Mouse (Mus musculus): ENCODE data around the gene Ddx39b. TPM values are rescaled to one million over a fixed set of nuclear protein-coding genes. Genes with fewer than 3 reads are reported as not detected.
"Not testable (repeated sequence)": the region's sequence is repeated elsewhere in the genome, so short reads cannot be mapped to it uniquely, and the experiment has no call there.

Gene Ddx39b
- polyA plus RNA-seq, 1 experiment from 2014 or later: 553 TPM

DNA sequence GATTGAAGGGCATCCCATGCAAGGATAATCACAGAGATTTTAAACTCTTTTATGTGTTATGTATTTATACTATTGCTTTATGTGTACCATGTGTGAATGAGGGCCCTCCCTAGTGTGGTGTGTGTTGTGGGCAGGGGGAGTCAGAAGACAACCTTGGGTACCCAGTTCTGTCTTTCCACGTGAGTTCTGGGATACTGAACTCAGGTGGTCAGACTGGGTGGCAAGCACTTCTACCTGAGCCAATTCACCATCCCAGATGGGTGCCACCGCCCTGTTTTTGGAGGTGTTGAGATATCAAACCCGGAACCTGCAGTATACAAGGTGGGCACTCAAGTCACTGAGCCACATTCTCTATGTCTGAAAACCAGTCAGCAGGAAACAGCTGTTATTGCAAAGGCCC lies 30.7 kb downstream of the Ddx39b start:
- Histone ChIP-seq H3K27ac (ENCODE audit: low read length) (no peak overlapping the region), H3K4me1 (ENCODE audit: insufficient read depth, low read length) (no peaks in the 10 kb centered on the region), H3K36me3 (ENCODE audit: insufficient read depth, low read length) (no peaks in the 10 kb centered on the region), H3K9me3 (ENCODE audit: low read length) (no peaks in the 10 kb centered on the region; the same call in 1 of the 2 replicates), H3K27me3 (ENCODE audit: insufficient read depth, low read length) (peaks cover 11% of the 10 kb centered on the region), H3K4me3 (ENCODE audit: low read length) (no peak overlapping the region), H3K9ac (replicated peaks; ENCODE audit: low read length) (no peak overlapping the region), H3K4me2 (replicated peaks; ENCODE audit: low read depth, low read length) (no peak overlapping the region)
- 75% methylated on average over 3 of the region's 3 CpGs for WGBS
- no peak for ATAC-seq (ENCODE audit: low FRiP score, low TSS enrichment)

DNA sequence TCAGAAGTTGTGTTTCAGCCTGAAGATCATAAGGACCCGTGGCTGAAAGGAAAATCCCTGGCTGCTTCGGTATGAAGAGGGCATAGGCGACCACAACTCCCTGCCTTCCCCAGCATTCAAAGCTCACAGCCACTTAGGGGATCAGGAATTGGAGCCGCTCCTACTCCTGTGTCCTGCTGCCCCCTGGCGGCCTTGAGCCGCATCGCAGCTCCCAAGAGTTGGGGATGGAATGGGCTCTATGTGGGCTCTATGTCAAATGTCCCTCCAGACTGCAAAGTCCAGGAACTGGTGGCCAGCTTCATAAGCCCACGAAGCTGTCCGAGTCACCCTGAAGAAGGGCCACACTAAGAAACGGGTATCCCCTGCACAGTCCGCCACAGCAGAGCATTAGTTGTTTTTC lies 33.2 kb downstream of the Ddx39b start:
- ATAC-seq (ENCODE audit: low FRiP score, low TSS enrichment): peak; percentile 49
- no peak overlapping the region for H3K27ac ChIP-seq (ENCODE audit: low read length)

DNA sequence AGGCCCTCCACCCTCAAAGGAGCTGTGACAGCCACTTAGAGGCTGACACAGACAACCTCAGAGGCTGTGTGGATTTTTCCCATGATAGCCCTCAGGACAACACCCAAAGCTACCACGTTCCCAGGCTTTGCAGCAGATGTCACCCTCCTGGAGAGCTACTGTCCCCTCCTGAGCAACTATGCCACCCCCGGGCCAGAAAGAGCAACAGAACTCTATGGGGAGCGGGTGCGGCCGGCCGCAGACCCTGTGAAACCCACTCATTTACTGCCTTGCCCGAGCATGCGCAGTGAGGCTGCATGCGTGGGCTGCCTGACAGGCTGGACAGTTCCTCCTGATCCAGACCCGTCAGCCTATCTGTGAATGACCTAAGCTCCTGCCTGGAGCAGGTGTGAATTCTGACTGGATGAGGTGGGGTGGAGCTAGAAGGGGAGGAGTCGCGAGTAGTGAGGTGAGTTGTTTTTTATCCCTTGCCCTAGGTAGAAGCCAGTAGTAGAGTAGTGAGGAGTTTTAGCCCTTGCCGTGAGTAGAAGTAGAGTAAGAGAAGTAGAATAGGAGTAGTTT lies 34.8 kb downstream of the Ddx39b start:
- Histone ChIP-seq H3K9me3 (ENCODE audit: low read length) (no peaks in the 10 kb centered on the region; the same call in 1 of the 2 replicates), H3K4me3 (ENCODE audit: low read length) (no peak overlapping the region), H3K27ac (ENCODE audit: low read length) (no peak overlapping the region), H3K36me3 (ENCODE audit: insufficient read depth, low read length) (no peaks in the 10 kb centered on the region), H3K4me1 (ENCODE audit: insufficient read depth, low read length) (no peaks in the 10 kb centered on the region), H3K4me2 (replicated peaks; ENCODE audit: low read depth, low read length) (no peak overlapping the region), H3K27me3 (ENCODE audit: insufficient read depth, low read length) (peaks cover 11% of the 10 kb centered on the region), H3K9ac (replicated peaks; ENCODE audit: low read length) (no peak overlapping the region)
- ATAC-seq (ENCODE audit: low FRiP score, low TSS enrichment): no peak
- 10% methylated on average over 13 of the region's 13 CpGs for WGBS

More for the DNA sequence above, 33.2 kb downstream of the Ddx39b start:
- 7% methylated on average over 11 of the region's 11 CpGs for WGBS
- Histone ChIP-seq H3K4me2 (replicated peaks; ENCODE audit: low read depth, low read length) (no peak overlapping the region), H3K27me3 (ENCODE audit: insufficient read depth, low read length) (peaks cover 11% of the 10 kb centered on the region), H3K9ac (replicated peaks; ENCODE audit: low read length) (no peak overlapping the region), H3K9me3 (ENCODE audit: low read length) (no peaks in the 10 kb centered on the region; the same call in 1 of the 2 replicates), H3K4me3 (ENCODE audit: low read length) (no peak overlapping the region), H3K4me1 (ENCODE audit: insufficient read depth, low read length) (no peaks in the 10 kb centered on the region), H3K36me3 (ENCODE audit: insufficient read depth, low read length) (no peaks in the 10 kb centered on the region)

DNA sequence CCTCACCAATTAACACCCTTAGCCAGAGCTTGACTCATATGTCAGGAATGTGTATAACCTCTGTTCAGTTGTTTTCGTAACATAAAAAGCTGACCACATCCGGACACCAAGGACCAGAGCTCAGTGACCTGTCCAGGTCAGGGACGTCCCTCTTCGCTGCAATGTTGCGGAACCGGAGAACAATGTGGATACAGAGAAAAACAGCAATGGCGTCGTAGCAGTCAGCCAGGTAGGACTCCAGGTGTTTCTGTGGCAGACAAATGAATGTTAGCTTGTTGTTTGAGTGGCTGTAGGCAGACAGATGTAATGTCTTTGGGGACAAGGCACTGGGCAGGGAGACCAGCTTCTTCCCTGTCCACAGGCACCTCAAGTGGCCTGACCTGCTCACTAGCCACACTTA lies 36.5 kb downstream of the Ddx39b start:
- no peak overlapping the region for H3K4me3 ChIP-seq (ENCODE audit: low read length)
- H3K9me3 ChIP-seq (ENCODE audit: low read length): no peaks in the 10 kb centered on the region; the same call in 1 of the 2 replicates
- no peak overlapping the region for H3K4me2 ChIP-seq (replicated peaks; ENCODE audit: low read depth, low read length)
- peaks cover 11% of the 10 kb centered on the region for H3K27me3 ChIP-seq (ENCODE audit: insufficient read depth, low read length)
- no peak overlapping the region for H3K27ac ChIP-seq (ENCODE audit: low read length)
- H3K9ac ChIP-seq (replicated peaks; ENCODE audit: low read length): no peak overlapping the region
- no peaks in the 10 kb centered on the region for H3K4me1 ChIP-seq (ENCODE audit: insufficient read depth, low read length)
- ATAC-seq (ENCODE audit: low FRiP score, low TSS enrichment): no peak
- 69% methylated on average over 8 of the region's 8 CpGs for WGBS
- no peaks in the 10 kb centered on the region for H3K36me3 ChIP-seq (ENCODE audit: insufficient read depth, low read length)

DNA sequence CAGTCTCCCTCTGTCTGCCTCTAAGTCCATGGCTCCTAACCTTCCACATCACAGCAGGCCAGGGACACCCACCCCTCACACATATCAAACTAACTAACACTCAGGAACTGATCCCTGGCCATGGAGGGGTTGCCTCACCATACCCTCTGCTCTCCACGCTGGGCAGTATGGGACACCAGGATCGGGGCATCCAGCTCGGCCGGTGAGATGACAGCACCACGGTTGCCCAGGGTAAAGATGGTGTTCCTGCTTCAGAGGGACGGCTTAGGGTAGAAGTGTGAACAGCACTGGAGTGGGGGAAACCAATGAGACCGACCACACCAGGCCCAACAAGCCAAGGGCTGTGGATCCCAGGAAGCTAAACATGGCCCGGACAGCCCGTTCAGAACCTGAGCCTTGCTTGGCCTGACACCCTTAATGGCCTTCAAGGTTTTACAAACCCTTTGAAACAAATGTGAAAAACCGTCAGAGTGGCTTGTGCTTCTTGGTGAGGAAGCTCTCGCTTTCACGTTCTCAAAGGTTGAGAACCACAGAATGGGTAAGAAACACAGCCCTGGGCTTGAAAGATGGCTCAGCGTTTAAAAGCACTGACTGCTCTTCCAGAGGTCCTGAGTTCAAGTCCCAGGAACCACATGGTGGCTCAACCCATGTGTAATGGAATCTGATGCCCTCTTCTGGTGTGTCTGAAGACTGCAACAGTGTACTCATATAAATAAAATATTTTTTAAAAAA lies 37.6 kb downstream of the Ddx39b start:
- 84% methylated on average over 13 of the region's 13 CpGs for WGBS
- H3K9ac ChIP-seq (replicated peaks; ENCODE audit: low read length): no peak overlapping the region
- H3K4me3 ChIP-seq (ENCODE audit: low read length): no peak overlapping the region
- H3K4me2 ChIP-seq (replicated peaks; ENCODE audit: low read depth, low read length): no peak overlapping the region
- H3K27me3 ChIP-seq (ENCODE audit: insufficient read depth, low read length): peaks cover 11% of the 10 kb centered on the region
- no peaks in the 10 kb centered on the region for H3K4me1 ChIP-seq (ENCODE audit: insufficient read depth, low read length)
- no peak for ATAC-seq (ENCODE audit: low FRiP score, low TSS enrichment)
- no peaks in the 10 kb centered on the region for H3K36me3 ChIP-seq (ENCODE audit: insufficient read depth, low read length)
- no peak overlapping the region for H3K27ac ChIP-seq (ENCODE audit: low read length)
- H3K9me3 ChIP-seq (ENCODE audit: low read length): no peaks in the 10 kb centered on the region

DNA sequence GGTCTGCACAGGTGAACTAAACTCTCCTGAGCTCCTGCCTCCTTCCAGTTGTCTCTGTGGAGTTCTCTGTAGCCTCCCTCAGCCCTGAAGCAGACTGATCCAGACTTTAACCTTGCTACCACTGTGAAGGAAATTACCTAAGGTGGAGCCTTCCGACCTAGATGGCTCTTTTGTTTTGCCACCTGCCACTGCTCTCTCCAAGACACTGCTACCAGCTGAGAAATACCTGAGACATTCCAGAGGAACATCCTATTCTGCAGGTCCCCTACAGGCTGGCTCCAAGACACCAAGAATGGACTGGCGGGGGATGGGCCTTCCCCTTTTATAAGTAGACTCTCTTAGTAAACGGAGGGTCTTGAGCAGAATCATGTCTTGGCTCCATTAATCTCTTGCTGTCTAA lies 38.7 kb downstream of the Ddx39b start:
- no peak overlapping the region for H3K27ac ChIP-seq (ENCODE audit: low read length)
- WGBS: 70% methylated on average over 3 of the region's 3 CpGs

DNA sequence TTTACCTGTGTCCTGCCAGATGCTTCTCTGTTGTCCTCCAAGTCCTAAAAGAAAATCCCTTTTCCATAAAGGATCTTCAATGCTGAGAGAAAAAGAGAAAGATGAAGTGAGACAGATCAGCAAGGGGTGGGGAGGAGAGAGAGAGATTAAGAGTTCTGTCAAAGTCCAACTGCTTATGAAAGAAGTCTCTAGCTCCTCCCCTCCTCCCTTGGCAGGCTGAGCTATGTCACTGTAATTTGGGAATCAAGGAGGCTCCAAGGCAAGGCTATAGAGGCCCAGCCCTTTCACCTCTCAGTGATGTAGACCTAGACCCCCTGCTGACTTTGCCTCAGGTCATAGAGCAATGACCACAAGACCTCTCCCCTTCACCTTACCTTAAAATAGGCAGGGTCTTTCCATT lies 43.9 kb downstream of the Ddx39b start:
- Histone ChIP-seq H3K4me3 (ENCODE audit: low read length) (no peak overlapping the region), H3K4me1 (ENCODE audit: insufficient read depth, low read length) (no peaks in the 10 kb centered on the region), H3K9ac (replicated peaks; ENCODE audit: low read length) (no peak overlapping the region), H3K27ac (ENCODE audit: low read length) (no peak overlapping the region), H3K9me3 (ENCODE audit: low read length) (no peaks in the 10 kb centered on the region), H3K36me3 (ENCODE audit: insufficient read depth, low read length) (no peaks in the 10 kb centered on the region), H3K4me2 (replicated peaks; ENCODE audit: low read depth, low read length) (no peak overlapping the region), H3K27me3 (ENCODE audit: insufficient read depth, low read length) (no peaks in the 10 kb centered on the region)
- no peak for ATAC-seq (ENCODE audit: low FRiP score, low TSS enrichment)

More for the DNA sequence above, 38.7 kb downstream of the Ddx39b start:
- H3K27me3 ChIP-seq (ENCODE audit: insufficient read depth, low read length): peaks cover 11% of the 10 kb centered on the region
- H3K4me3 ChIP-seq (ENCODE audit: low read length): no peak overlapping the region
- H3K9me3 ChIP-seq (ENCODE audit: low read length): no peaks in the 10 kb centered on the region
- no peaks in the 10 kb centered on the region for H3K36me3 ChIP-seq (ENCODE audit: insufficient read depth, low read length)
- no peak for ATAC-seq (ENCODE audit: low FRiP score, low TSS enrichment)
- no peak overlapping the region for H3K4me2 ChIP-seq (replicated peaks; ENCODE audit: low read depth, low read length)
- no peak overlapping the region for H3K9ac ChIP-seq (replicated peaks; ENCODE audit: low read length)
- no peaks in the 10 kb centered on the region for H3K4me1 ChIP-seq (ENCODE audit: insufficient read depth, low read length)

DNA sequence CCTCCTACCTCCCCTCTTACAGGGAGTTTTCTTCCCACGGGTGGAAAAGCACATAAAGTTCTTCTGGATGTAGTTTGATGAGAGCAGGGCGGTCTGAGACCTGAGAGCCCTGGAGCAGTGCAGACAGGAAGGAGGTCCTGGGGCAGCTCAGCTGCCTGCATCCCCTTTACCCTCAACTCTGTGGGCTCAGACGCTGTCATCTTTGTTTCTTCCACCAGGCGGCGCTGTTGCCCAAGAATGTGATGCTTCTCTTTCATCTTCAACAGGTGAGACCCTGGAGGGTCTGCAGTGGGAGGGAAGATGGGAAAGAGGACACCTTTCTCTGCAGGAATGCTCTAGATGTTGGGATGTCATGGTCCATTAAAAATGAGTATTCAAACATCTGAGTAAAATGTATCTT lies 54.2 kb downstream of the Ddx39b start:
- not testable (repeated sequence) for H3K9ac ChIP-seq (replicated peaks; ENCODE audit: low read length); H3K36me3 ChIP-seq (ENCODE audit: insufficient read depth, low read length); H3K4me1 ChIP-seq (ENCODE audit: insufficient read depth, low read length); H3K4me2 ChIP-seq (replicated peaks; ENCODE audit: low read depth, low read length); H3K27ac ChIP-seq (ENCODE audit: low read length); ATAC-seq (ENCODE audit: low FRiP score, low TSS enrichment); H3K9me3 ChIP-seq (ENCODE audit: low read length); H3K4me3 ChIP-seq (ENCODE audit: low read length); H3K27me3 ChIP-seq (ENCODE audit: insufficient read depth, low read length)
- 8% methylated on average over 5 of the region's 5 CpGs for WGBS

DNA sequence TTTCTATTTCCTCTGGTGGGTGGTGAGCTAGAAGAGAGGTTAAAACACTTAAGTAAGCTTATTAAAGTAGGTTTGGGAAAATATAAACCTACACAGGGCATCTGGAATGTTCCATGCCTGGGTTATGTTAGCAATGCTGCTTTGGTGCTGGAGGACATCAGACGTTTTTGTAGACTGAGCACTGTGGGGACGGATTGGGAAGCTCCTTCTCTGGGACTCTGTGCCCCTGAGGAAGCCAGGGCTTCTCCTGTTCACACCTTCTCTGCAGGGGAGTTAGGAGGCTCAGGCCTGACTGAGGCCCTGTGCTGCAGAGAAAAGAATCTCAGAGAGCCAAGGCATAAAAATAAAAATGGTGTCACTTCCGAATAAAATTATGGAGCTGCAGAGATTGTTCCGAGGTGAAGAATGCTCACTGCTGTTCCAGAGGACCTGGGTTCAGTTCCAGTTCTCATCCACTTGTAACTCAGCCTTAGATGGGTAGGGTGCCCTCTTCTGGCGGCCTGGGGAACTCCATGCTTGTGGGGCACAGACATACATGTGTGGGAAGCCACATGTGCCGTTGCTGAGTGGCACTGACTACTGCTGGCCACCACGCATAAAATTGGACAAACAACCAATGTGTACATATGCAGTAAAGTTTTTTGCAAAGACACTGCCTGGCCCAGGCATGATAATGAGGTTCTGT lies 58.9 kb downstream of the Ddx39b start:
- WGBS: 87% methylated on average over 7 of the region's 7 CpGs
- H3K4me3 ChIP-seq (ENCODE audit: low read length); H3K27me3 ChIP-seq (ENCODE audit: insufficient read depth, low read length); H3K9me3 ChIP-seq (ENCODE audit: low read length); H3K9ac ChIP-seq (replicated peaks; ENCODE audit: low read length); H3K36me3 ChIP-seq (ENCODE audit: insufficient read depth, low read length); ATAC-seq (ENCODE audit: low FRiP score, low TSS enrichment); H3K27ac ChIP-seq (ENCODE audit: low read length); H3K4me2 ChIP-seq (replicated peaks; ENCODE audit: low read depth, low read length); H3K4me1 ChIP-seq (ENCODE audit: insufficient read depth, low read length): not testable (repeated sequence)

All from kidney, embryonic 16.5 days (tissue).